Mouse (Mus musculus) kidney, adult 11 months (tissue): ENCODE results near the gene Dok7.

Source experiments
- DNase-seq: peaks from one replicate; pipeline ENCODE4 v3.0.0; 2022

Dok7 gene

GRCm38 (mm10) chr5:35056604-35057432 lies at the start of gene Dok7:
Gene Dok7, plus strand, starts transcription at chr5:35056766.
- DNase-seq: peak; percentile 63

- DNase-seq: no peak
Measured at GRCm38 (mm10) chr5:35009163-35009562, 47.4 kb upstream of the Dok7 start.

DNA sequence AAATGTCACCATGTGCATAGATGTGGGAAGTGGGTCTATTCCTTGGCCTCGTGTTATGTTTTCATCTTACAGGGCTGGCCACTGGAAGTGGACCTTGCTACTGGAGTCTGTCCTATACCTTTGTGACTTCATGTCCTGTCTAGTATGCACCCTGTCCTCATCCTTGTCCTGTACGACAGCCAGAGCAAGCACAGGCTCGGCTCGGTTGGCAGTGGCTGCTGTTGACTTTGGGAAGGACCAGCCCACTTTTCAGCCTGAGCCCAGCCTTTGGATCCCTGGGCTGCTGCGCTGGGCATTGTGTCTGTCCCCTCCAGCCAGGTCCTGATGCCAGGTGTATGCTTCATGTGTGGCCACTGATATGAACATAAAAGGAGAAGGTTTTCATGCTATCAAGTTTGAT lies 45.9 kb upstream of the Dok7 start:
- no peak for DNase-seq

DNA sequence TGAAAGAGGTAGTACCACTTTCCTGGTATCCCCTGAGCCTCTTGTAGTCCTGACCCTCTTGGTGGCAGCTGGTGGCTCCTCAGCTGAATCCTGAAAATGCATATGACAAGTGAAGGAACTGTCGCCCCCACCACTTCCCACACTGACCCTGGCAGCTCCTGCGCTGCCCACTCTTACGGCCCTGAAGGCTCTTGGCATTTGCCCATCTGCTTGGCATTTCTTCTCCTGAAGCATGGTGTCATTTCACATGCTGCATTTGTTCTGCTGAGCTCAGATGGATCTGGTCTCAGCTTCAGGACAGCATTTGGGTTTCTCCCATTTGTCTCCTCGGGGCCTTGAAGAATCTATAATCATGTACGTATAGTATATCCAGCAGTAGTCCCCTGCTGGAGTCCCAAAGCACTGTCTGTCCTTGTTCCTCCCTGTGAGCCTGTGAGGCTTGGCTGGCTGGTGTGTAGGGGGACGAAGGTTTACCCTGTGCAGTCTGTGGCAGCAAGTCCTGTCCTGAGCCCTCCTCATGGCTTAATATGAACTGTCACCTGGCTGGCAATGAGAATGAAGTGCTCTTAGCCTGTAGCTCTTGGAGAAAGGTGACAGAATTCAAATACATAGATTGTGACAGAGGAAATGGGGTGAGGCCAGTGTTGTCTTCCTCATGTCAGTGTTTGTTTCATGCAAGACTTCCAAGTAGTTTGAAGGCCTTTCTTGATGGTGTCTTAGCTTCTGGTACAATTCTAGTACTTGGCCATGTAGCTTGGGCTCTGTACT lies 45.2 kb upstream of the Dok7 start:
- no peak for DNase-seq

DNA sequence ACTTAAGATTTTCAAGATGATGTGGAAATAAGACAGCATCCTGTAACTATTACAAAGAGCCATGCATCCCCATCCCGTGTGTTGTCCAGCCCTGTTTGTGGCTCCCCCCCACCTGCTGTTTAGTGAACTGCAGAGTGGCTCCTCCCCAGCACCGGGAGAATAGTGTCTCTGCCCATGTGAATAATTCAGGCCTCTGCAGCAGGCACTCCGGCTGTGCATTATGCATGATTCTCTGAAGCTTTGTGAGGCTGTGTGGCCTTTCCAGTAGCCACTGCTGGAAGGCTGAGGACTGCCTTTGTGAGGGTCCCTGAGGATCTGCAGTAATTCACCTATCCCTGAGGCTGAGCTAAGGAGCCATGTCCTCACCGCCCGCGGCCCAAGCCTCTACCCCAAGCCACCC lies 42.5 kb upstream of the Dok7 start:
- DNase-seq: no peak

- no peak for DNase-seq
Measured at GRCm38 (mm10) chr5:35019673-35020300, 36.8 kb upstream of the Dok7 start.

- no peak for DNase-seq
Measured at GRCm38 (mm10) chr5:35020410-35021241, 35.9 kb upstream of the Dok7 start.

DNA sequence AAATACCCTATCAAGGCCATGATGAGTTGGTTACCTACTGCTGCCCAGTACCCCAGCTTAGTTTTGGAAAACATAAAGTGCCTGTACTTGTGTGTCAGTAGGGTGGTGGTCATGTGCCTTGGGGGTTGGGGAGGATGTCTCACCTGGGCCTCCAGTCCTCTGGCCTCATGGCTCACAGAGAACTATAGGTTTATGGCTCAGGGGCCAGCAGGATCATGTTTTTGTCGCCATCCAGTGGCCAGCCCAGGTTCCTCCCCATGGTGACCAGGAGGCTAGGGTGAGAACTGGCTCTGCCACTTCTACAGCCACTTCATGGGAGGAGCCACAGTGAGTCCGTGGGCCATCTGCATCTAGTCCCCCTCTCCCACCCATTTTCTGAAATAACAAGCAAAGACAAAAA lies 31.6 kb upstream of the Dok7 start:
- DNase-seq: peak; percentile 53

GRCm38 (mm10) chr5:35029303-35029702 lies 27.3 kb upstream of the Dok7 start:
- no peak for DNase-seq

GRCm38 (mm10) chr5:35029755-35030154 lies 26.8 kb upstream of the Dok7 start:
- no peak for DNase-seq

DNA sequence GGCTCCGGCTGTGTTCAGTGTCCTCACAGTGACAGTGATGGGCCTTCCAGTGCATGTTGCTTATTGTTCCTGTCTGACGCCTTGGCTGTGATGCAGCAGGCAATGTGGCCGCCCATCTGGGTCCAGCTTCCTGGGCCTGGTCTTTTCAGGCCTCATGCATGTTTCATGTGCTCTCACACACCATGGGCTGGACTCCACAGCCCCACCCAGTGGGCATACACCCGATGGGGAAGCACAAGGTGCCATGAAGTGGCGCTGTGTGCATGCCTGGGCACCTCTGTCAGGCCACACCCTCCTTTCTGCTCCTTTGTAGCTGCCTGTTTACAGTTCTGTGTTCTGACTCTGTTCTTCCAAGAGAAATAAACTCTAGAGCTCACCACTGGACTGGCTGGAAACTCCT lies 23.5 kb upstream of the Dok7 start:
- peak; percentile 25 for DNase-seq

DNA sequence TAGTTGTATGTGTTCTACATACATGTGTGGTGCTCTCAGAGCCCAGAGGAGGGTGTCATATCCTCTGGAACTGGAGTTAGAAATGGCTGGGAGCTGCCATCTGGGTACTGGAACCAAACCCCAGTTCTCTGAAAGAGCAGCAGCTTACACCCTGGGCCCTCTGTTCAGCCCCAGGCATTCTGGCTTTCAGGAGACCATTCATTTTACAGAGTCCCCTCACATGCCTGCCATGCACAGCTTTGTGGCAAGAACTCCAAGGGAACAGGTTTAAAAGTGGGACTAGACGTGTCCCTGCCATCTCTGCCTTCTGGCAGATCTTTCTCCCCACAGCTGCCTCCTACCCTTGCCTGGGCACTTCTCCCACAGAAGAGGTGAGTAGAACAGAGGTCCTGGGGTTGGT lies 22.9 kb upstream of the Dok7 start:
- no peak for DNase-seq

DNA sequence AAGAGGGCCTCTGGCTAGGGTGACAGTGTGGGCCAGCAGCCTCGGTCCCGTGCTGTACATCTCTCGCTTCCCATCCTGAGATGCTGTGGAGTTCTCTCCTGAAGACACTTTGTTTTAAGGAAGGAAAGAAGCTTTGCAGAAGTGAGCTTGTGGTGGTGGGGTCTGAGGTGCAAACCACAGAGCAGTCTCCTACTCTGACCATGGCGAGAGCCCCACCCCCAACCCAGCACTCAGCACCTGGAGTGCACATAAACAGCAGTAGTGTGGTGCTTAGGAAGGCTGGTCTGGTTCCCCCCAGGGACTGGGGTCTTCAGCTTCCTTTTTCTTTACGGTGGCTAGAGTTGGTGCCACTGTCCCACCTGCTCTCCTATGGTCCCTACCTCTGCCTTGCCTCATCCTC lies 21.4 kb upstream of the Dok7 start:
- no peak for DNase-seq

GRCm38 (mm10) chr5:35035795-35036194 lies 20.8 kb upstream of the Dok7 start:
- peak; percentile 20 for DNase-seq

DNA sequence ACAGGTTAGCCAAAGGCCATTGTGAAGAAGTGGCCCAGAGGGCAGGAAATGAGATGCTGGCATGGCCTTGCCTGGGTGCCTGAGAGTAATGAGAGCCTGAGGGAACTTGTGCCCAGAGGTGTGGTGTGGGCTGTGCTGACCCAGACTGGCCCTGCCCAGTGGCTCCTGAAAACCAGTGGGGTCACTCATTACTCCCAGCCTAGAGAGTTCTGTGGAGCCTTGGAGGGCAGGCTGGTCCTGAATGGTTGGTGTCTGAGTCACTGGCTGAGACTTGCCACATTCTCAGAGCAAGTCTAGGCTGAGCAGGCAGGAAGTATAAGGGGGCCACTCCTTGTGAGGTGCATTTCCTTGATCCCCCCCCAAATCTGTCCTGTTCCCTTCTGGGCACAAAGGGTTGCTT lies 19.1 kb upstream of the Dok7 start:
- DNase-seq: no peak

- DNase-seq: peak; percentile 96
Measured at GRCm38 (mm10) chr5:35041268-35041829, 15.2 kb upstream of the Dok7 start, which contains the start of gene Hgfac. Gene Hgfac, plus strand, starts transcription at chr5:35041509.

DNA sequence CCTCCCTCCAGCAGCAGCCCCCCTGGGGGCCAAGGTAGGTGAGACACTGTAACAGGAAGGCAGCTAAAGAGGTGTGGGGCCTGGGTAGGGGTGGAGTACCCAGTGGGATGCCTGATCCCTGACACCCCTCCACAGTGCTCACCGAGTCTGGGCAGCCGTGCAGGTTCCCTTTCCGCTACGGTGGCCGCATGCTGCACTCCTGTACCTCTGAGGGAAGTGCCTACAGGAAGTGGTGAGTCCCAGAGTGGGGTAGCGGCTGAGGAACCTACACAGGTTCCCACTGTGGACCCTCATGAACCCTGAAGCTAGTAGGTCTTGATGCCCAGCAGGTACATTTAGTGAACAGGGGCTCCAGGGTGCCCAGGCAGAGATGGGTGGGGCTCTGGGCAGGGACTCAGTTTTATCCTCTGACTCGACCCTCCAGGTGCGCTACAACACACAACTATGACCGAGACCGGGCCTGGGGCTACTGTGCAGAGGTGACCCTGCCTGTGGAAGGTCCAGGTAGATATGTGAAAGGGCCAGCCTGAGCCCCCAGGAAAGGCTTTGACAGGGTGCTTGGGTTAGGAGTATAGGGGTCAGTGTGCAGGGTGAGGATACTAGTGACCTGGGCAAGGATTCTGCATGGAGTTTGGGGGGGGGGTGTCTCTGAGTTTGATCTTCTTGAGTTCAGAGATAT lies 14.0 kb upstream of the Dok7 start:
- no peak for DNase-seq

DNA sequence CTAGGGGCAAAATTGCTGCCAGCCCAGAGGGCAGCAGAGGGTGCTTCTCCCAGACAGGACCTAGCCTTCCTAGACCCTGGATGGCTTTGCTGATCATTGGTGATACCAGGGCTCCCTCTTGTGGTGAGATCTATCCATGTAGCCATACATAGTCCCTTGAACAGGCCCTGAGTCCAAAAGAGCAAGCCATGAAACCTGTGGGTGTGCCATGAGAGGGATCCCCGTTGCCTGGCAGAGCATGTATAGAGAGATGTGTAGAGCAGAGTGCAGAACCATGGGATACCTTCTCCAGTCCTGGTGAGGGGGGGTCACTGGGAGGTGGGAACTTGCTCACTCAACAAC lies 13.5 kb upstream of the Dok7 start:
- peak; percentile 74 for DNase-seq

- no peak for DNase-seq
Measured at GRCm38 (mm10) chr5:35050541-35050940, 6.0 kb upstream of the Dok7 start.

DNA sequence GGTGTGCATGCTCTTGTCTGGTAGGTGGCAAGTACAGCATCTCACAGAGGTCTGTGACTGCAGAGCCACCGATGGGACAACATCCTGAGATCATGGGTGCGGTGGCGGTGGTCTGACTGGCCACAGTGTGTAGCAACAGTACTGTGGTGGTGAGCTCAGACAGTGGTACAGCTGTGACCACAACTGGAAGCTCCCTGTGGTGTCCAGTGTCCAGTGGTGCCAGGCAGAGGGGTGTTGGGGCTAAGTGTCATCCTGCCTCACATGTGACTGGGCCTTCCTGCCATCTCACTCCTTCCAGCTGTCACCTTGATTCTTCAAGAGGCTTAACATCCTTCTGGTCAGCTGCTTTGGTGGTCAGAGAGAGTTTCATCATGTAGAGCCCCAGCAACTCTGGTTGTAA lies 1.9 kb upstream of the Dok7 start:
- no peak for DNase-seq

- peak; percentile 58 for DNase-seq
Measured at GRCm38 (mm10) chr5:35055076-35055475, 1.5 kb upstream of the Dok7 start.

DNA sequence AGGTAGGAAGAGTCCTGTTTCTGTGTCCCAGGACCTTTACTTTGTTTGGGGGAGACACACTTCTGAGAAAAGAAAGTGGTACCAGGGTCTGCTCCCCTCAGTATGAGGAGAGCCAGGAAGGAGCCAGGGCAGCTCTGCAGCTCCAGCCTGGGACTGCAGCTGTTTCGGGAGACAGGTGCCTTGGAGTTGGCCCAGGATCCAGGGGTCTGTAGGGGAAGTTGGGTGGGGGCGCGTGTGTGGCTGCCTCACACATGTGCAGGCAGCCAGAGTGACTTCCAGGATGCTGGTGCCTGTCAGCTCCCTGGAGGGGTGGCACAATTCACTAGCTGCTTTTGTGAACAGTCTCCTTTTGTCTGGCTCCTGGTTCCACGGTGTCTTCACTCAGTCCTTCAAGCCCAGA lies 1.0 kb downstream of the Dok7 start:
- DNase-seq: no peak
